Mouse (Mus musculus) frontal cortex, adult 2 months (tissue): Measurements from ENCODE around the gene Smyd1. TPM values are rescaled to one million over a fixed set of nuclear protein-coding genes. Genes with fewer than 3 reads are reported as not detected.
"Not testable (repeated sequence)": the region's sequence is repeated elsewhere in the genome, so short reads cannot be mapped to it uniquely, and the experiment has no call there.

Experiments used
- DNase-seq, 2 experiments: peaks; one replicate each; pipeline ENCODE4 v3.0.0; 2022; ENCODE audit warnings: low spot score in 1 of 2; ENCODE audit errors: extremely low spot score in 1 of 2
- polyA plus RNA-seq: library from polyadenylated mRNA; depleted of rRNA; stranded (reverse); fragments of >200 nt; gene quantifications from 2 replicates; pipeline ENCODE4 v1.2.3, GENCODE M21; 2012; rRNA removed

The Smyd1 gene
- 1.3 and 2.1 TPM in 2 replicates for polyA plus RNA-seq

DNA sequence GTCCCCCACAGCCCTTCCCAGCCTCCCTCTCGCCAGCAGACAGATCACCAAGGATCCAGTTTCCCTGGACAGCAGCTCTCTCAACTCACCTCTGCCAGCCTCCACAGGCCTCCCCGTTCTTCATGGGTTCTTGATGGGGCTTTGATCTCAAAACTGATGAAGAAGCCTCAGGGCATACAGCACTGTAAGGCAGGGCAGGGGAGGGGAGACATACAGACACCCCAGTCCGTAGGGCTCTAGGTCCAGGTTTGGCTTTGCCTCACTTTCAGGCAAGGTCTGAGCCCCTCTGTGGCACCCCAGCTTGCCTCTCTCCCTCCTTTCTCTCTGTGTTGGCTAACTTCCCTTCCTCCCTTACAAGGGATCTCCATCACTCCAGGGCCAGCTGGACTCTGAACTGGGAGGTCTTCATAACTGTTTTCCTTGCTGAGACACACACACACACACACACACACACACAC is at the start of gene Smyd1:
TSS of gene Smyd1 (minus strand) at position 408 of the 458 bp plus-strand sequence.
- no peak for DNase-seq

DNA sequence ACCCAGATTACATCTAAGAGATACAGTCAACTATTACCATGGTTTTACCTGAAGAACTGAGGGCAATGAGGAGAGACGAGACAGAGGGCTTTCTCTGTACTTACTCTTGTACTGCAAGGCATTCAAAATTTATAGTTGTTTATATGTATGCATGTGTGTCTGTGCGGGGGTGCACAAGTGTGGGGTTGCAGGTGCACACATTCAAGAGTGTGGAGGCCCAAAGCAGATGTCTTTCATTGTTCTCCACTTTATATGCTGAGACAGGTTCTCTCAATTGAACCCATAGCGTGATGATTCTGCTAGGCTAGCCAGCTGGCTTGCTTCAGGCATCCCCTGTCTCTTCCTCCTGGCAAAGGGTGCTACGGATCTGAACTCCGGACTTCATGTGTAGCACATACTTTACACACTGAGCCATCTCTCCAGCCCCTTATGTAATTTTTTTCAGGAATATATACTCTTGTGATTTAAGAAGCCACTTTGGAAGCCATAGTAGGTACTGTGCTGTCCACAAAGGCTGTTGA is 49.1 kb upstream of the Smyd1 start:
- no peak for DNase-seq

DNA sequence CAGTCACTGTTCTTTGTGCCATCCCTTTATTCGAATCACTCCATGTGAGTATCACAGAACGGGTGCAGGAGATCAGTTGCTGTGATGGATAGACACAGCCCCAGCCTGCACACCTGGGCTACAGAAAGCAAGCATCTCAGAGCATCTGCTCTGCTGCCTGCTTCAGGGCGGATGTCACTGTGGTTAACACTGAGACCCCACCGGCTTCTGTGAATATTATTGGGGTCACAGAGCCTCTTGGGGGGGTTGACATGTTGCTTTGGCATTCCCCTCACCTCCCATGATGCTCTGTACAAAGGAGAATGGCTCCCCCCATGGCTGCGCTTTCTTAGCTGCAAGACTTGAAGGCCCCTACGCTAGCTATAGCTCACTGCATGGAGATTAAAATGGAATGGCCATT is 47.4 kb upstream of the Smyd1 start:
- DNase-seq = no peak

DNA sequence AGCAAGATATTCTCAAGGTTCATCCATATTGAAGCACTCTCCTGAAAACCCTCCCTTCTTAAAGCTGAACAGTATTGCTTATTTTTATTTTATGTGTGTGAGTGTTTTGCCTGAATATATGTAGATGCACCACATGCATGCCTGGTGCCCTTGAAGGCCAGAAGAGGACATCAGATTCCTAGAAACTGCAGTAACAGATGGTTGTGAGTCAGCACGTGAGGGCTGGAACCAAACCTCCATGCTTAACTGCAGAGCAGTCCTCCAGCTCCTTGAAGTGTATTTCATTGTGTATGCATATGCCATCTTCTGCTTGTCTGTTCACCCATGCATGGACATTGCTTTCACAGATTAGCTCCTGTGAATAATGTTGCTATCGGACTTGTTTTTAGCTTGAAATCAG is 42.0 kb upstream of the Smyd1 start:
- peak in 1 of 2 experiments; percentile 16 for DNase-seq

DNA sequence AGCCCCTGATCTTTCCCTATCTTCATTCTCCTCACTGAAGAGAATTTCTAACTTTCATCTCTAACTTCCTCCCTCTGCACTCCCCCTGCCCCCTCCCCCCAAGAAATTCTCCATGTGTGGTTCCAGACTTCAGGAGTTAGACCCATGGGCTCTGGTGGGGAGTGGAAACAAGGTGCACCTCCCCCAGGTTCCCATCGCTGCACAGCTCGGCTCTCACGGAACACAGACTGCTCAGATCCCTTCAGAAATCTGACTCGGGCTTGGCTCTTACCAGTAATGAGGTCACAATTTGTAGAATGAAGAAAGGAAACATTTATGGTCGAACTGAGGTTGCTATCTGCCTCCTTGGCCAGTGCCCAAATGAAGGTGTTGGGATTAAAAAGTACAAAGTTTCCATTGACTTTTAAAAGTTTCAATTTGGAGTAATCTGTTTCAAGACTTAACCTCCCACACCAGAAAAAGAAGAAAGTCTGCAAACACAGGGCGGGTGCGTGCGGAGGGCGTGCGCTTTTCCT is 39.2 kb upstream of the Smyd1 start:
- DNase-seq = no peak

DNA sequence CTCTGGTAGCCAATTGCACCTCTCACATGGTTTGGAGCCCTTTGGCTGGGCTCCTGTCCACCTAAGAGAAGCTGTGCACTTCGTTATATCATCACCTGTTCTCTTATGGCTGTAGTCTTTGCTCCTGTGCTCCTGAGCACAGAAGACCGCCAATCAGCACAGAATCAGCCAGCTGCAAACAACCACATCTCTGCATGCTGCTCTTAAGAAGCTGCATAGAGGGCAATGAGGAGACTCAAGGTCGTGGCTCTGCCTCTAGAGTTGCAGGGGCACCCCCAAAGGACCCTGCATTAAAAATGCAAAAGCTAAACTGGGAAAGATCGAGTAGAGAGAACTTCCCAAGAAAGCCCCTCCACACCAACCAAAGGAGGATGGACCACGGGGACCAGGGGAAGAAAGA is 38.7 kb upstream of the Smyd1 start:
- DNase-seq = no peak

DNA sequence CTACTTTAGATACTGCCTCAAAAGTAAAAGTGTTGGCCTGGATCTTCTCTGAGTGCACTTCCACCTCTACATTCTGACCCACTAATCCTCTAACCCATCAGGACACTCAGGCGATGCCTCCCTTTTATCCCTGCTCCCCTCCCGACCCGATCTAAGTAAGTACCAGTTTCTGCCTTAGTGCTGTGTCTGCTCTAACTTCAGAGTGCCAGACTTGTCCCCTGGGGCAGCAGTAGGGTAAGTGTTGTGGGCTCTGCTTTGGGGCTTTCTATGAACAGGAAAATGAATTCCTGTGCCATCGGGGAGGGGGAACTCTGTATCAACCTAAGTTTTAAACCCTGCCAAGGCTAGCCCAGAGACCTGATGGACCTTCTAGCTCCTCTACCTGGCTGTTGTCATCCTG is 38.2 kb upstream of the Smyd1 start:
- DNase-seq = no peak

DNA sequence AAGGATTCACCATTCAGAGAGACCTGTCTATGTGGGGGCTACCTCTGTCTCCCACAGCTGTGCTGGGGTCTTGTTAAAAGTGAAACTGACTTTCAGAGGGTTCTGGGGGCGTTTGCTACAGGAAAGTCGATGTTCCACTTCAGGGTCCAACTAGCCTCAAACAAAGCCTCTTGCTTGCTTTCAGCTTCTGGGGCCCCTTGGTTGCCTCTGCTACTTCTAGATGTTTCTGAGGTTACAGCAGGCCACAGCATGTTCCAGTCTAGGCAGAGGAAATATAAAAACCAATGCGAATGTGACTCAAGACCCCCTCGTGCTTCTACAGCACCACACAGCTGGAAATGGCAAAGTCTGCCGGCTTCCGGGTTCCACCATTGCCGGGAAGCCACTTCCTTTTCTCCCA is 35.5 kb upstream of the Smyd1 start:
- DNase-seq = no peak

DNA sequence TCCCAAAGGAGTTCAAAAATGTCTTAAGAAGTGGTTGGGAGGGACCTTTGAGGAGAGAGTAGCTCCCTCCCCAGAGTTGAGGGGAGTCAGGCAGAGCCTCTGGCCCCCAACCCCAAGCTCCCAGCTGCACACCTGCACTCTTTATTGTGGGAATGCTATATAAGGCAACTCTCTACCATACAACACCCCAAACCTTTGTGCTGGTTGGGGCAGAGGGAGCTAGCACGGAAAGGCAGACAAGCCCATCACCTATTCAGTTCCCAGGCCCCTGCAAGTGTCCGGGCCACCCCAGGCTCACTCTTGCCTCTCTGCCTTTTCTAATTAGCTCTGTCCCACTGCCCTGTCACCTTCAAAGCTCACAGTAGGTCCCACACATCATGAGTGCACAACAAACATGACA is 31.7 kb upstream of the Smyd1 start:
- no peak for DNase-seq

DNA sequence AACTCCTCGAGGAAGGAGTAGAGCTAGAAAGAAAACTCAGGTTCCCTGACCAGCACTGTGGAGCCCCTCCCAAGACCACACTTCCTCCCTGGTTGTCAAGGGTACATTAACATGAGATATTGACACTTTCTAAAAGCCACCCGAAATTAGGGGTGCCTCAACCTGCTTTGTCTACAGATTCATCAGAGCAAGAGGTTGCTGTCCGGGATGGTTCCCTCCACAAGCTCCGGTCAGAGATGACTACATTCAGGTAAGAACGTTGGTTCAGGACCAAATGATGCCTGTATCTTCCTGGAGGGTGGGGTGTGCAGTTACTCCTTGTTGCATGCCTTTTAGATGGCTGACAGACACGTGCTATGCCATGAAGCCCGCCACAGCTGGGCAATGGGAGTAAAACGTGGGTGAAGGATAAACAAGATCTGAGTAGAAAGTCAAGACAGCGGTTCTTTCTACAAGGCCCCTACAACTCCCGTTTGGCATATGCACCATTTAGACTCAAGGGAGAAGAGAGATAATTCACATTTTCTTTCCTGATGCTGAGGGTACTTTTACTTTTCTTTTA is 30.9 kb upstream of the Smyd1 start:
- no peak for DNase-seq

DNA sequence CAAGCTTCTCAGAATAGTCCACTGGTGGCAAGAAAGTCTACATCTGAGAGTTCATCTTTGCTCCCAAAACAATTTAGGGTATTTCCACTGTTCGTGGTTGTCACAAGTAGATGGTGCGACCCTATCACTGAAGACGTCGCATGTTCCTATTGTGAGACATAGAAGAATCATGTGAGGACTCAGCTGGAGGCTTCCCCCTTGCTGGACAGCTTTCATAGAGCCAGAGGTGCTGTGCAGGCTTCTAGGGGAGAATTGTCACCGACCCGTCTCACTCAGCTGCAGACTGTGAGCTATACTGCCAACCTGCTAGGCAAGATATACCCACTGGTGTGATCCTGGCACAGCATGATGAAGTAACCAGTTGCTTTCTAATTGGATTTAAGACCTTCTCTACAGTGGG is 30.2 kb upstream of the Smyd1 start:
- no peak for DNase-seq

DNA sequence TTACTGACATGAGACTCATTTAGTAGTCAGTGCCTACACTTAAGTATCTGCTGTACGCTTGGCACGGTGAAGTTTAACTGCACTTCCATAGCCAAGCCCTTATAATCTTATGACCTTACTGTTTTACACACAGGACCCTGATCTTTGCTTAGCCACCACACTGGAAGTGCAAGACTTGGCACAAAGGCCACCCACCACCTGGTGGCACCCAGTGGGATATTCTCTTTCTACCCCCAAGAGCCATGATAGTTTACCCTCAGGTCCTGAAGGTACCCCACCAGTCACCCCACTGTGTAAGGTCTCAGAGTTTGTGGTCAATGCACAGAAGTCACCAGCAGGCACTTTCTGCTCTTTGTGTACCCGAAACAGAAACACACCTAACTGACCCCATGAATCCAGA is 29.2 kb upstream of the Smyd1 start:
- no peak for DNase-seq

DNA sequence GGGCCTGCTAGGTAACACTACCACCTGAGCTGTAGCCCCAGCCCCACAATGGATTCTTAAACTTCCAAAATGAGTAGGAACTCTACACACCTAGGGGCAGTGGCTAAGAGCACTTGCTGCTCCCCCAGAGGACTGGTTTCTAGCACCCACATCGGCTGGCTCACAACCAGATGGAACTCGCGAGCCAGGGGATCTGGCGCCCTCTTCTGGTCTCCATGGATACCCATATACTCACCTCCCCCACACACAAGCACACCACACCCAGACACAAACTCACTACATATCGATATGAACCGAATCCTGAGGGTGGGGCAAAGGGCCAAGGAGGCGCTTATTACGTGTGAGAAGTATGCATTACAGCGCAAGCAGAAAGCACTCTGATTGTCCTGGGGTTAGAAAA is 26.0 kb upstream of the Smyd1 start:
- no peak for DNase-seq

DNA sequence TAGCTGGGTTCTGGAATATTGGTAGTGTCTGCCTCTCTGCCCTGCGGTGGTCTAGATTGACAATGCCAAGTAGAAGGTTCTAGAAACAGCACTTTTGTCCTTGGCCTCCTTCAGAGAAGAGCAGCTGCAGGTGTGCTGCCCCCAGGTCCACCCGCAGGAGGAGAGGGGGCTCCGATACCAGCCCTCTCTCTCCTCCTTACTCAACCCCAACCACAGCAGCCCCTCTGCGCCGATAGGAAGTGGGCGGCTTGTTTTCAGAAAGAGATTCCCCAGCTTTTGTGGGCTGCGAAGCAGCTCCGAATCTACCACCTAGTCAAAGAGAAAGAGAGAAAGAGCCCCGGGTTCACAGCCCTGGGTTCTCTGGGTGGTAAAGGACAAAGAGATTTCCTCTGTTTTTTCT is 19.1 kb upstream of the Smyd1 start:
- DNase-seq = no peak

DNA sequence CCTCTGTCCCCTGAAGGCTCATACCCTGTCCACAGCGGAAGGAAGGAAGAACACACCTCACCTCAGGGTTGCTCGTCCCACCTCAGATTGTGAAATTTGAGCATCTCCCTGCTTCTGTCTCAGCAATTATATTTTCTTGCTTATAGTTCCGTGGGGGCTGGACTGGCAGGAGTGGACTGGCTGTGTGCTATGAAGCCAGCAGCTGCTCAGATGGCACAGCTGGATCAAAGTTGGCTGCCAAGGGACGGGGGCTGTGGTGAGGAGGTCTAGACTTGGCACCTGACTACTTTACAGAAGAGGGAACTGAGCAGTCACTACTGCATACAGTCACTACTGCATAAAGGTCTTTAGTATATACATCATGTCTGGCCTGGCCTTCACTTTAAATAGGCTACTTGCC is 17.3 kb upstream of the Smyd1 start:
- DNase-seq = no peak

DNA sequence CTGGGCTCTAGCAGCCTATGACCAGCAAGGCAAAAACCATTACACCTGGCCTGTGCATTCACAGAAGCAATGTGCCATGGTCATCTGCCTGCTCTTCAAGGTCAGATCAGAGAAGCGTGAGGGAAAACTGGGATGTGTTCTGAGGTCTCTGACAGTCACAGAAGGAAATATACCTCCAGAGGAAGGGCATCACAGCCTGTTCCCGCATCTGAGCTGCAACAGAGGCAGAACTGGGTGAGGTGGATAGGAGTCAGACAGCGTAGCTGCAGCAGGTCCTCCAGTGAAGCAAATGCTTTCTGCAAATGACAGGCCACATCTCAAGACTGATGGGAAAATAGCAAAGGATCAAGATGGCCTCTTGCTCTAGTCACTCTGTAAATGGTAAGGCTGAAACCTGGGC is 16.9 kb upstream of the Smyd1 start:
- no peak for DNase-seq

DNA sequence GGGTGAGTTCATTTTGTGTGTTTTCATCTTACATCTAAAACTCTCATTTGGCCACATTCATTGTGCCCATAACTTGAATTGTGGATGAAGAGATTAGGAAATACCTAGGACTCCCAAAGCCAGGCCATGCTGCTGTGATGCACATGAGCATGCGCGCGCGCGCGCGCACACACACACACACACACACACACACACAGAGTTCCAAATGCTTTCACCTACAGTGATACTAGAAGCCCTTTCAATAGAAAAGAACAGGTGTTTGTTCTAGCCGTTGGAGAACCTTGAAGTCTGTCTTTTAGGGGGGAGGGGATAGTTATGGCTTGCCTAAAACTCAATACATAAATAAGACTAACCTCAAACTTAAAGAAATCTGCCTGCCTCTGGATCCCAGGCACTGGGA is 15.6 kb upstream of the Smyd1 start:
- no peak for DNase-seq

DNA sequence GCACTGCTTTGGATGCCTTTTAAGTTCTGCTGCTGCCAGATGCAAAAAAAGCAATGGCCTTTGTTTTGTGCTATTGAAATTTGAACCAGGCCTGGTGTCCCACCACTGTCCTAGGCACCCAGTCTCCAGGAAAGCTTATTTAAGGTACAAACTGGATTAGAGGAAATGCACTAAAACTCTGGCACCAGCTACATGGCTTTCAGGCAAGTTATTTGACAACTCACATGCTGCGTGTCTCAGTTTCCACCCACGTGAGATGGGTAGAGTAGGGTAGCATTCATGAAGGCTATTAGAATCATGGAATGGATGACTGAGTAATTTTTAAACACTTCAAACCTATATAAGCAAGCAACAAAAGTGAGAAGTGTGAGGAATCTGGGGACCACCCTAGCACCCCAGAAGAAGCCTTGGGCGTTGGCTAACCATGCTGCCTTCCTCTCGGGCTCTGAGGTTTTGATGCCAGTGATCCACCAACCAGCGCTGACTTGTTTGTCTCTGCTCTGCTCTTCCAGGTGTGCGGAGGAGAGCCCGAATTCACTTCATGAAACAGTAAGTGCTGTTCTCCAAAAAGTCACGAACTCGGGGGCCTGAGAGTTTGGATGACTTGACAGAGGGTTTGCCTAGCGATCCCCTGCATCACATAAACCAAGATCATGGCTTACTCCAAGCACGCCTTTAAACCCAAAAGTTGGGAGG is 11.7 kb upstream of the Smyd1 start:
- no peak for DNase-seq

DNA sequence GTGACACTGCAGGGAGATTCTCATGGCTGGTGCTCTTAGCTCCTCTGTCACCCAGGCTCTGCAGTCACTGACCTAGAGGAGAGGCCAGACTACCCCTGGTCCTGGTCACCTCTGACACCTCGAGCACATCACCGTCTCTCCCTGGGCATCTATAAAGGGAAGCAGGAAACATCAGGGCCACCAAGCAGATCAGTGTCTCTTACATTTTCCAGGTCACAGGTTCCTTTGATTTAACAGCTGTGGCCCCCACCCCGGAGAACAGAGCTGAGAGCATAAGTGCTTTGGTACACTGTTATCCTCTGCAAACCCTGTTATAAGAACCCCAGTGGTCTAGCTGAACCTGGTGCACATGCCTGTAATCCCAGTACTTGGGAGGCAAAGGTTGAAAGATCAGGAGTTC is 11.0 kb upstream of the Smyd1 start:
- no peak for DNase-seq

DNA sequence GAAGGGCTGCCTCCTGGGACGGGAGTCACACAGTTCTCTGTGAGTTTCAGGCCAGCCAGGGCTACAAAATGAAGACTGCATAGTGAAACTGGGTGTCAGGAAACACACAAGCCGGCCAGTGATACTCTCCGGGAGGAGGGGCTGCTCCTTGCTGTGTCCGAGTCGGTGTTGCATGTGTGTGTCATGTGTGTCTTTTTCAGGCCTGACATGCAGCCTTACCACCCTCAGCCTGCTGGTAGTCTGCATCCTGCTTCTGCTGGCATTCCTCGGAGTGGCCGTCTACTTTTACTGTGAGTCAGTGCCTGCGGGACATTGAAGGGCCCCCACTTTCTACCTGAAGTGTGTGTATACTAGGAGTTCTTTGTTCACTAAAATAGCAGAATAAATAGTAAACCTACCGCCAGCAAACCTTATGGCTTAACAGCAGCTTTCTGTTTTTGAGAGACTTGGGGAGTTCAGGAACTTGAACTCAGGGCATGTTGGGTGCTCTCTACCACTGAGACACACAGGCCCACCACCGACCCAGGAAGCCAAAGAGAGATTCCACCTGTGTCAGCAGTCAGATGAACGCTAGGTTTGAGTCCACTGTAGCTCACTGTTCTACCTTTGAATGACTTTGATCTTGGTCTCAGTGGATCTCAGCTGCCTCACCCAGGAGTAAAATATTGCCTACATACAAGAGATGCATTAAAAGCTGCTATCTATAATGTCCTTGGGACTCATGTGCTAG is 10.4 kb upstream of the Smyd1 start:
- DNase-seq = no peak

DNA sequence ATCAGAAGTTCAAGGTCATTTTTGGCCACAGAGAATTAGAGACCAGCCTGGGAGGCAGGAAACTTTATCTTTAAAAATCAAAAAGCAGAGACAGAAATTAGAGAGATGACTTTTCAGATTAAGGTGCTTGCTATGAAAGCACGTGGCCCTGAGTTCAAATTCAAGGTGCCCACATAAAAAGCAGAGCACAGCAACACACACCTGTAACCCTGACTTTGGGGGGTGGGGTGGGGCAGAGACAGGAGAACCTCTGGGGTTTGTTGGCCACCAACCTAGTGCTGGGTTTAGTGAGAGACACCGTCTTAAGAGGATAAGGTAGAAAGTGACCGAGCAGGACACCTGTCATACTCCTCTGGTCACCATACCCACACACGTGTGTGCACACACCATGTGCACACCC is 9.5 kb upstream of the Smyd1 start:
- DNase-seq = not testable (repeated sequence)

DNA sequence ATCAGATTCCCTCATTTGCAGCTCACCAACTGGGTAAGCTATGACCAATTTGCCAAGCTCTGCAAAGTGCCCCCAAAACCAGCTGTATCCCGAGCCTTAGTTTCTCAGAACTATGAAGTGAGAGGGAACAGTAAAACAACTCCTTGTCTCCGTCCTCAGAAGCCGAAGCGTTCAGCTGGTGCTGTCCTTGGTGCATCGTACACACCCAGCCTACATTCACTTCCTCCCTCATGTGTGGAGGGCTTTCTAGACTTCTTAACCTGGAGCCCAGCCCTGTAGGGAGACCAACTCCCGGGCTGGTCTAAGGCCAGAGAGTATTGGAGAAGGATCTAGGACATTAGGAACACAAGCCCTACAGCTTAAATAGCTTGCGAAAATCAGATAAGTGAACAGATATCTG is 8.5 kb upstream of the Smyd1 start:
- DNase-seq = no peak
